ENCODE assay signal across 8 mouse cellular contexts in the genomic region with DNA sequence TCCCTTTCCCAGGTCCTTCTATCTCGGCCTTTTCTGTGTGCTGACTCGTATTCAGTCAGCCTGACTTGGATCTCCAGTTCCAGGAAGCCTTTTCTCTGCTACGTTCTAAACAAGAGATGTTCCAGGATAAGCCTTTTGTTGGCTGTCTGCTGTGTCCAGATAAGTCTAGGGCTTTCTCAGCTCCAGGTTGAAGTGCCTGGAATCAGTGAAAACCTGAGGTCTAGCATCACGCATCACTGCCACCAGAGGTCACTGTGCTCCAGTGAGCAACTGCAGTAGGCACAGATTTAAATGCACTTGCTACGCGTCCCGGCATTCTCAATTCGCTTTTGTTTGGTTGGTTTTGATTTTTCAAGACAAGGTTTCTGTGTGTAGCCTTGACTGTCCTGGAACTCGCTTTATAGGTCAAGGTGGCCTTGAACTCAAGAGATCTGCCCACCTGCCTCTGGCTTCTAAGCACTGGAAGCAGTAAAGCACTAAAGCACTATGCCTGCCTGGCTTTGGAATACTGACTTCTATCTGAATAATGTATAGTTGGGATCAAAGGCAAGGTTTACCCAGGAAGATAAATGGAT. TPM values are rescaled to one million over a fixed set of nuclear protein-coding genes. Genes with fewer than 3 reads are reported as not detected.
DNase-seq lines count a peak whose midpoint lies in the region; ATAC-seq lines count a peak whose summit lies in the region.

No protein-coding gene starts in this region.

- H3K4me1 ChIP-seq in hindbrain, embryonic 11.5 days (replicated peaks; ENCODE audit: control insufficient read depth, insufficient read depth, low read length), result no peaks in the 10 kb centered on the region; the same call in 1 of the 2 replicates

- H3K27ac ChIP-seq in hindbrain, embryonic 11.5 days (ENCODE audit: low read depth, low read length), result no peak overlapping the region

- no peak overlapping the region for H3K4me3 ChIP-seq in hindbrain, embryonic 11.5 days (ENCODE audit: low read depth, low read length)

- H3K9me3 ChIP-seq in hindbrain, embryonic 11.5 days (ENCODE audit: control insufficient read depth, low read length), result no peaks in the 10 kb centered on the region

- H3K27me3 ChIP-seq in hindbrain, embryonic 11.5 days (ENCODE audit: control insufficient read depth, insufficient read depth, low read length), result no peaks in the 10 kb centered on the region

- H3K36me3 ChIP-seq in hindbrain, embryonic 11.5 days (ENCODE audit: control insufficient read depth, insufficient read depth, low read length), result no peaks in the 10 kb centered on the region

- H3K9ac ChIP-seq in hindbrain, embryonic 11.5 days (ENCODE audit: low read depth, low read length), result peak overlapping the region; percentile 45; the same call in 1 of the 2 replicates

- DNase-seq in NIH3T3 (ENCODE audit: low read depth), result peak; percentile 91
- peak; percentile 57 for DNase-seq in cerebellum, adult 8-10 months
- peak; percentile 89 for DNase-seq in forelimb bud, embryonic 11.5 days (ENCODE audit: low read depth, low spot score)
- DNase-seq in hindbrain, embryonic 11.5 days (ENCODE audit: low spot score), result peak; percentile 87
- peak; percentile 45 to 77 for DNase-seq in layer of hippocampus, postnatal 25 days (ENCODE audit: extremely low spot score in 1 of 2, low spot score in 1 of 2)
- peak; percentile 76 for DNase-seq in lung, postnatal 25 days (ENCODE audit: low spot score)
- peak; percentile 76 for DNase-seq in right cerebral cortex, adult 18-20 months
- peak; percentile 58 to 72 for DNase-seq in urinary bladder, postnatal 36 days (ENCODE audit: low spot score in 2 of 2)

- WGBS in hindbrain, embryonic 11.5 days, result 23% methylated on average over 9 of the region's 9 CpGs

- ATAC-seq in hindbrain, embryonic 11.5 days (ENCODE audit: low FRiP score), result no peak

- H3K4me2 ChIP-seq in hindbrain, embryonic 11.5 days (replicated peaks; ENCODE audit: low read depth, low read length), result no peak overlapping the region; the same call in 1 of the 2 replicates

RNA-seq across cellular contexts. Expression of a gene that starts 3.2 kb away (rescaled TPM):
- 66.4 and 73.5 TPM in 2 replicates for polyA plus RNA-seq in hindbrain, embryonic 11.5 days (2014; fragmentation: Nextera tagmentation; extraction: Ambion mirVana)
- 1 to 10 TPM; 1.1 to 2.6 TPM for total RNA-seq in layer of hippocampus, postnatal 25 days (2021)
